Mouse (Mus musculus): ENCODE results near the gene Ikbke.

DNA sequence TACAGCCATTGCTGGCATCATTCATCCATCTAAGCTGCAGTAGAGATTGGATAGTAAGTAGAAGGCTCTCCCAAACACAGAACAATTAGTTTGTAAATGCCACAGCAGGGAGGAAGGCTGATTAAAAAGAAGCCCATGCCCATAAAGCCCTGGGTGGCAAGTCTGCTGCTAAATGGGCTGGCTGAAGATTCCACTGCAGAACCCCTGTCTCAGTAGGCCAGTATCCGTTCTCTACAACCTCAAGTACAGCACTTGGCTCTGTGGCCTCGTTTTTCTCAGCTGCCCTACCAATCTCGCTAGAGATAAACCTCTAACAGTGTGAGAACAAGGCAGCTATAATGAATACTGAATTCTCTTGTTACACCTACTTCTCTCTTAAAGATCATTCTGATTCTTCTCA, 19.8 kb upstream of the Ikbke start:
- no peak for TF ChIP-seq POLR2A (IDR thresholded peaks at IDR 0.05; ENCODE audit: borderline replicate concordance, extremely low read depth, low read depth, low read length)
- TF ChIP-seq CTCF (IDR thresholded peaks at IDR 0.05; ENCODE audit: insufficient read depth, low read length), result no peak
